Mouse (Mus musculus) MEL (cell line): ENCODE data around the gene Frmd5.

ENCODE experiments used
- CHD2 ChIP-seq: IDR thresholded peaks from 2 replicates; pipeline ENCODE4 v1.6.1; 2011; ENCODE audit warnings: low read length, improper control_type of control experiment
- EP300 ChIP-seq, 2 experiments: IDR thresholded peaks; 2 replicates each; pipeline ENCODE4 v1.6.1; 2011; ENCODE audit warnings: improper control_type of control experiment in 2 of 2, low read length in 2 of 2, low read depth in 1 of 2, mild to moderate bottlenecking in 1 of 2
- MAFK ChIP-seq: IDR thresholded peaks from 2 replicates; pipeline ENCODE4 v1.6.1; 2011; ENCODE audit warnings: low read depth, mild to moderate bottlenecking, low read length, improper control_type of control experiment, borderline replicate concordance
- POLR2A ChIP-seq, 2 experiments: IDR thresholded peaks; 2 replicates each; pipeline ENCODE4 v1.6.1; 2011 to 2012; ENCODE audit warnings: low read length in 2 of 2, mild to moderate bottlenecking in 2 of 2, control low read depth in 1 of 2, improper control_type of control experiment in 1 of 2, low read depth in 1 of 2, moderate library complexity in 1 of 2; ENCODE audit not compliant: control insufficient read depth in 1 of 2, insufficient read depth in 1 of 2, poor library complexity in 1 of 2
- SMC3 ChIP-seq: IDR thresholded peaks from 2 replicates; pipeline ENCODE4 v1.6.1; 2011; ENCODE audit warnings: low read depth, low read length, improper control_type of control experiment
- TCF12 ChIP-seq: IDR thresholded peaks from 2 replicates; pipeline ENCODE4 v1.6.1; 2014; ENCODE audit warnings: low read depth, mild to moderate bottlenecking, inconsistent platforms, low read length, improper control_type of control experiment, moderate library complexity
- USF1 ChIP-seq: IDR thresholded peaks from 2 replicates; pipeline ENCODE4 v1.6.1; 2014; ENCODE audit warnings: low read depth, mild to moderate bottlenecking, inconsistent platforms, low read length, improper control_type of control experiment, moderate library complexity
- USF2 ChIP-seq, 2 experiments: IDR thresholded peaks; 2 replicates each; pipeline ENCODE4 v1.6.1; 2011 to 2012; ENCODE audit warnings: improper control_type of control experiment in 2 of 2, low read length in 2 of 2, borderline replicate concordance in 1 of 2, inconsistent platforms in 1 of 2, low read depth in 1 of 2, mild to moderate bottlenecking in 1 of 2; ENCODE audit not compliant: insufficient read depth in 1 of 2

DNA sequence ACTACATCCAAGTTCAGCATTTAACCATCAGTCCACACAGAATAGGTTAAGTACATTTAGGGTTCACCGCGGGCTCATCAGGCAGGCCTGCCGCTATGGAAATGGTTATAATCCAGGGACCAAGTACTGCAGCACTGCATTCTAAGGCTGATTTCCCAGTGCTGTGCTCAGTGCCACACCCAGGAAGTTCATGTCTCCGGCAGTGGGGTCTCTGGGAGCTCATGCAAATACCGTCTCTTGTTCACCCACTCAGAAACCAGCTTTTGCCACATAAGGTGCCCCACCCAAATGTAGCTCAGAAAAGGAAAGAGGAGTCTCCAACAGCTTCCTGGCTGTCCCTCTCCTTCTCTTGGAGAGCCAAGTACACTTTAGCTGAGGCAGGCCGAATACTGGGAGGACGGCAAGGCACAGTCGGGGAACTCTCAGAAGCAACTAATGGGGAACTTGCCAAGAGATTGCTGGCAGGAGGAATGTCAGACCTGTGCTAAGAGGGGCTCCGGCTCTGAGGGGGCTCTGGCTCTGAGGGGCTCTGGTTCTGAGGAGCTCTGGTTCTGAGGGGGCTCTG, 232.7 kb downstream of the Frmd5 start:
- TF ChIP-seq CHD2 (no peak), TCF12 (no peak), SMC3 (no peak), USF2 (IDR thresholded peaks at IDR 0.05; ENCODE audit: borderline replicate concordance in 1 of 2, insufficient read depth in 1 of 2, low read depth in 1 of 2, low read length in 2 of 2) (no peak), POLR2A (IDR thresholded peaks at IDR 0.05; ENCODE audit: control insufficient read depth in 1 of 2, insufficient read depth in 1 of 2, low read depth in 1 of 2, low read length in 2 of 2, poor library complexity in 1 of 2) (no peak), MAFK (no peak), EP300 (IDR thresholded peaks at IDR 0.05; ENCODE audit: low read depth in 1 of 2, low read length in 2 of 2) (no peak), USF1 (no peak)
